Mouse (Mus musculus) cerebellum, adult 9-11 months (tissue): ENCODE measurements around the gene Gm14597.
A peak's percentile ranks its signal among the peaks of the same experiment; 100 is the strongest.
"Not testable (repeated sequence)": the region's sequence is repeated elsewhere in the genome, so short reads cannot be mapped to it uniquely, and the experiment has no call there.

Experiments used
- DNase-seq: peaks from one replicate; pipeline ENCODE4 v3.0.0; 2022

The Gm14597 gene

GRCm38 (mm10) chrX:53608879-53609278 is at the start of gene Gm14597:
Gene Gm14597 (minus strand): TSS chrX:53608979.
- DNase-seq, result not testable (repeated sequence)

GRCm38 (mm10) chrX:53652917-53653316 is 44.1 kb upstream of the Gm14597 start:
- not testable (repeated sequence) for DNase-seq

GRCm38 (mm10) chrX:53645885-53646284 is 37.1 kb upstream of the Gm14597 start:
- DNase-seq, result no peak

- peak; percentile 86 for DNase-seq
These were observed 34.5 kb upstream of the Gm14597 start, which contains the start of gene Rtl8a for GRCm38 (mm10) chrX:53642980-53643961. Gene Rtl8a (minus strand): TSS chrX:53643682.

GRCm38 (mm10) chrX:53642604-53642979 is 33.8 kb upstream of the Gm14597 start:
- peak; percentile 23 for DNase-seq

GRCm38 (mm10) chrX:53638107-53638506 is 29.3 kb upstream of the Gm14597 start:
- DNase-seq, result not testable (repeated sequence)

GRCm38 (mm10) chrX:53611395-53611794 is 2.6 kb upstream of the Gm14597 start:
- DNase-seq, result not testable (repeated sequence)

- peak; percentile 55 for DNase-seq
These were observed 1.8 kb upstream of the Gm14597 start for GRCm38 (mm10) chrX:53610571-53610970.

GRCm38 (mm10) chrX:53608122-53608813 is 511 bp downstream of the Gm14597 start:
- peak; percentile 60 for DNase-seq

- DNase-seq, result peak; percentile 83
These were observed 1.3 kb downstream of the Gm14597 start, which contains the start of gene Rtl8c for GRCm38 (mm10) chrX:53607242-53608121. Gene Rtl8c (plus strand): TSS chrX:53608032.

GRCm38 (mm10) chrX:53606176-53606575 is 2.6 kb downstream of the Gm14597 start:
- not testable (repeated sequence) for DNase-seq

- peak; percentile 28 for DNase-seq
These were observed 8.8 kb downstream of the Gm14597 start for GRCm38 (mm10) chrX:53599993-53600392.

GRCm38 (mm10) chrX:53583404-53583803 is 25.4 kb downstream of the Gm14597 start:
- not testable (repeated sequence) for DNase-seq

GRCm38 (mm10) chrX:53581407-53581806 is 27.4 kb downstream of the Gm14597 start:
- not testable (repeated sequence) for DNase-seq

- DNase-seq, result no peak
These were observed 29.5 kb downstream of the Gm14597 start for GRCm38 (mm10) chrX:53579311-53579710.
